Mouse (Mus musculus): ENCODE results near the gene Grin2d. TPM values are rescaled to one million over a fixed set of nuclear protein-coding genes. Genes with fewer than 3 reads are reported as not detected.

Gene Grin2d
- polyA plus RNA-seq, 1 experiment from 2014 or later = 0.64 TPM

DNA sequence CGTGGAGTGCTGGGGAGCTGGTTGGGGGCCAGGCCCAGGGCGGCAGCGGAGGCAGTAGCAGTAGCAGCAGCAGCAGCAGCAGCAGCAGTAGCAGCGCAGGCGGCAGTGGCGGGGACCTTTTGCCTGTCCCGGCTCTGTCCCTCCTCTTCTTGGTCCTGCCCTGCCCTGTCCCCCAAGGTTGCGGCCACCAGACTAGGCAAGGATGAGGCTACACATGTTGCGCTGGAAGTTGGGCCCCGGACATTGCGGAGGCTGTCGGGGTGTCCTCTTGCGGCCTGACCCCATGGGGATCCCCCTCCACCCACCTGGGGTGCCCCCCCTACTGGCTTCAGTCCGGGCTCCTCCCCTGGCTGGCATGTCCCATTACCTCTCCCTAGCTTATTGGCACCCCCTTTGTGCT is 8.4 kb downstream of the Grin2d start:
- no peak overlapping the region for H3K27ac ChIP-seq
- ATAC-seq (ENCODE audit: insufficient number of reproducible peaks, insufficient read depth, low FRiP score, low TSS enrichment) = no peak
- no peaks in the 10 kb centered on the region for H3K9me3 ChIP-seq
- H3K36me3 ChIP-seq = peaks cover 7% of the 10 kb centered on the region
- H3K4me2 ChIP-seq (replicated peaks) = peak overlapping the region; percentile 65
- WGBS = 1% methylated on average over 14 of the region's 14 CpGs
- H3K4me1 ChIP-seq = peaks cover 50% of the 10 kb centered on the region
- H3K27me3 ChIP-seq = peaks cover 56% of the 10 kb centered on the region
- H3K4me3 ChIP-seq = peak overlapping the region; percentile 32
- H3K9ac ChIP-seq = peak overlapping the region; percentile 10

DNA sequence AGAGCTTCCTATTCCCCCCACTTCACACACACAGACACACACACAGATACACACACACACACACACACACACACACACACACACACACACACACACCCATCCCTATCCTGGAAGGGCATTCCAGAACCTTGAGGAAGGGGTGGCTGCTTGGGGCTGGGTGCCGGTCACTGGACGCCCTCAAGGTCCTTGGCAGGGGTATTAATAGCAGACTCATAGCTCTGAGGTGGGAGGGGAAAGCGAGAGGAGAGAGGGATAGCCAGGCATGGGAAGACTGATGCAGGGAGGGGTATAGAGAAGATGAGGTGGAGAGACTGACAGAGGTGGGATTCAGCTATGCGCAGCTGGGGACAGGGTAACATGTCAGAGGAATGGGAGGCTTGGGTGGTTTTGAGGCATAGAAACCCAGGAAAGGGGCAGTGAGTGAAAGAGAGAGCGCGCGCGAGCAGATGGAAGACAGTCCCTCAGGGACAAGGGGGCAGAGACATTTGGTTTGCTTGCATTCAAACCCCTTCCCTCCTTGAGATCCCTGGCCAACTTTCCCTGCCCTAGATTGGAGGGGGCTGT is 9.0 kb downstream of the Grin2d start:
- H3K4me2 ChIP-seq (replicated peaks) = peak overlapping the region; percentile 65
- H3K27me3 ChIP-seq = peaks cover 56% of the 10 kb centered on the region
- peak overlapping the region; percentile 20; the same call in 1 of the 2 replicates for H3K9ac ChIP-seq
- no peak for ATAC-seq (ENCODE audit: insufficient number of reproducible peaks, insufficient read depth, low FRiP score, low TSS enrichment)
- H3K27ac ChIP-seq = no peak overlapping the region
- H3K4me1 ChIP-seq = peaks cover 44% of the 10 kb centered on the region
- 0 out of 2 replicates have a peak, but pooled peaks cover 3% of the 10 kb centered on the region for H3K36me3 ChIP-seq
- 0 out of 2 replicates have a peak overlapping the region, but pooled peaks have one; percentile 32 for H3K4me3 ChIP-seq
- no peaks in the 10 kb centered on the region for H3K9me3 ChIP-seq
- WGBS = 16% methylated on average over 8 of the region's 8 CpGs

DNA sequence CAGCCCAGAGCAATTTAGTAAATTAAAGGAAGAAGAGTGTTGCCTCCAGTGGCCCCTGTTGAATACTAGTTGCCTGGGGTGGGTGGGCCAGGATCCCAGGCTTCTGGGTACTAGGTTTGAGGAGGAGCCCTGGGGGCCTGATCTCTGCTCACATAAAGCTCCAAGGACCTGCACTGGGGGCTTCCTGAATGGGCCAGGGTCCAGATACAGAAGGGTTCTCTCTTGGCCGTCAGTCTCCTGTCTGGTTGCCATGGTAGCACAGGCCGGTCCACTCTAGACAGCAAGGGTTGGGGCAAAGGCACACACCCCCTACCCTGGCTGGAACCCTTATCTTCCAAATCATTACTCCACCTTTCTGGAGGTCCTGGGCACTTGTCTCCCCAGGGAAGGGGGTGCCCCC is 10.3 kb downstream of the Grin2d start:
- H3K9ac ChIP-seq = no peak overlapping the region
- no peak overlapping the region for H3K27ac ChIP-seq
- 17% methylated on average over 2 of the region's 2 CpGs for WGBS
- peaks cover 37% of the 10 kb centered on the region for H3K4me1 ChIP-seq
- no peak for ATAC-seq (ENCODE audit: insufficient number of reproducible peaks, insufficient read depth, low FRiP score, low TSS enrichment)
- H3K9me3 ChIP-seq = no peaks in the 10 kb centered on the region
- H3K4me3 ChIP-seq = no peak overlapping the region
- H3K36me3 ChIP-seq = no peaks in the 10 kb centered on the region
- peaks cover 56% of the 10 kb centered on the region for H3K27me3 ChIP-seq
- H3K4me2 ChIP-seq (replicated peaks) = peak overlapping the region; percentile 83; the same call in 1 of the 2 replicates

DNA sequence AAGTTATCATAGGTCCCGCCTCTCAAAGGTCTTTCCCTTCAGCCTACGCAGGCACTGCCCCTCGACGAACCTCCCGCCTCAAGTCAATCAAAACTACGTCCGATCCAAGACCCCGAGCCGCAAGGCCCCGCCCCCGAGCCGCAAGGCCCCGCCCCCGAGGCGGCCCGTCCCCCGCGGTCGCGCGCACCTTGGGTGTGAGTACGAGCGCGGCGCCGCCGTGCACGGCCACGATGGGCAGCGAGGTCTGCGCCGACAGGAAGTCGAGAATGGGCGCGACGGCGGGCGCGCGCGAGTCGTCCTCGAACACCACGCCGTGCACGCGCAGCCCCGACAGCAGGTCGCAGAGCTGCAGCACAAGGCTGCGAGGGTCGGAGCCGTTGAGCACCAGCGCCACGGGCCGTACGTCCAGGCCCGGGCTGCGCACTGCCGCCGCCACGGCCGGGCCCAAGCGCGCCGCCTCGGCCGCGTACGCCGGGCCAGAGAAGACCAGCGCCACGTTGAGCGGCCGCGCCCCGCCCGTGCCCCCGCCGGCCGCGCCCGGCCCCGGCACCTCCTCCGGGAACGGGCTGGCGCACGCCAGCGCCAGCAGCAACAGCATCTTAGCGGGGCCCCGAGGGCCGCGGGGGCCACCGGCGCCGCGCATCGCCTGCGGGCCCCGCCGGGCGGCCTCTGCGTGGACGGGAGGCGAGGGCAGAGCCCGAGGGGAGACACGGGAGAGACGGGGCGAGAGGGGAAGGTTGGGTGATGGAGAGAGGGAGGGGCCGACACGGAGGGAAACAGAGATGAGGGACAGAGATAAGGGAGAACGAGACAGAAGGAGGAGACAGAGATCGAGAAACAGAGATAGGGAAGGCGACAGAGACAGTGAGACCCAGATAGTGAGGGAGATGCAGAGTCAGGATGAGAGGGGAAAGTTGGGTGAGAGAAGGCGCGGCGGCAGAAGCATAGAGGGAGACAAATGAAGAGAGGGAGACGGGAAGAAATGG is 12.0 kb downstream of the Grin2d start:
- peak overlapping the region; percentile 25; the same call in 1 of the 2 replicates for H3K27ac ChIP-seq
- peaks cover 37% of the 10 kb centered on the region for H3K4me1 ChIP-seq
- H3K4me3 ChIP-seq = peak overlapping the region; percentile 69
- WGBS = under 1% methylated on average over 110 of the region's 117 CpGs
- H3K9ac ChIP-seq = peak overlapping the region; percentile 82
- 0 out of 2 replicates have a peak, but pooled peaks have one; percentile 22 for ATAC-seq (ENCODE audit: insufficient number of reproducible peaks, insufficient read depth, low FRiP score, low TSS enrichment)
- peak overlapping the region; percentile 83 for H3K4me2 ChIP-seq (replicated peaks)
- H3K9me3 ChIP-seq = no peaks in the 10 kb centered on the region
- peaks cover 54% of the 10 kb centered on the region for H3K27me3 ChIP-seq
- H3K36me3 ChIP-seq = no peaks in the 10 kb centered on the region

DNA sequence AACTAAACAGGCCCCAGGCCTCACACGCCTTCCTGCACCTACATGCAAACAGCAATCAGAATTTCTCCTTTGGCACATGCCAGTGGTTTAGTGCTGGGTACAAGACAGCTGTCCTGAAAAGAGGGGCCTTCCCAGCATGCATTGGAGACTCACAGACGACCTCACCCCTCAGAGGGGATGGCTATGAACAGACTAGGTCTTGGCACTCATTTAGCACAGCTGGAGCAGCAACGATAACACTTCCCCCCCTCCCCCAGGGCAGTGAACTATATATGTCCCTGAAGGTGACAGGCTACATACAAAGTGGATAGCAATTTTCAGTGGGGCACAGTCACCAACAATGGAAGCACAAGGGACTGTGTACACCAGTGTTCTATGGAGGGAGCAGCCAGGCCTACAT is 13.7 kb downstream of the Grin2d start:
- no peaks in the 10 kb centered on the region for H3K36me3 ChIP-seq
- H3K4me2 ChIP-seq (replicated peaks) = no peak overlapping the region
- peaks cover 22% of the 10 kb centered on the region for H3K4me1 ChIP-seq
- no peak overlapping the region for H3K9ac ChIP-seq
- H3K27ac ChIP-seq = no peak overlapping the region
- no peak for ATAC-seq (ENCODE audit: insufficient number of reproducible peaks, insufficient read depth, low FRiP score, low TSS enrichment)
- H3K9me3 ChIP-seq = no peaks in the 10 kb centered on the region
- no peak overlapping the region for H3K4me3 ChIP-seq
- H3K27me3 ChIP-seq = peaks cover 46% of the 10 kb centered on the region
- WGBS = 62% methylated on average over 3 of the region's 3 CpGs

DNA sequence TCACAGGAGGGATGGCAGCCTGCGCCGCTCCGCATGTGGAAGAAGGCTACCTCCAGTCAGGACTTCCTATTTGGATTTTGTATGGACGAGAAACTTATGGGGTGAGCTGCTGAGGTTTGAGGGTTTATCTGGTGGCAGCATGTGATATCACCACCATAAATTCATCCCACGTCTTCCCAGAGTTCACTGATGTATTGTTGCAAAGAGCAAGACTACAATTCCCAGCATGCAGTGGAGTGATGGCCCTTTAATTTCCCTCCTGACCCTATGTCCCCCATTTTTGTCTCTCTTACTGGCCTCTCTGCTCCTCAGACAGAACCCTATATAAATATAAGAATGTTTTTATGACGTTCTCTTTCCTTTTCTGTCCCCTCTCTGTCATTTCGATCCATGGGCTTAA is 15.4 kb downstream of the Grin2d start:
- no peak for ATAC-seq (ENCODE audit: insufficient number of reproducible peaks, insufficient read depth, low FRiP score, low TSS enrichment)
- no peak overlapping the region for H3K9ac ChIP-seq

DNA sequence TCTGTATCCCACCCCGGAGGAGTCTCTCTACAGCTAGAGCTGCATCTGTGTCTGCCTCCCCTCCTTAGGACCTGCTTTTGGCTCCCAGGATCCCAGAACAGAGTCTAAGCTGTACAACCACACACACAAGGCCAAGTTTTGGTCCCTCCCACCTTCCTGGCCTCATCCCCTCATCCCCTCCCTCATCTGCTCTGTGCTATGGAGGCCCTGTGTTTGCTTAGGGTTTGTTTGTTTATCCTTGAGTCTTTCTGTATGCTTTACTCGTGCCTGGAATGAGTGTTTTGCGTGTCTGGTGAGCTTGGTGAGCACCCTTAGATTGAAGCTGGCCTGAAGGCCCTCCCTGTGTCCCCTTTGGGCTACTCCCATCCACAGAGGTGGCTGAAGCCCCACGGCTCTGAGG is 19.2 kb downstream of the Grin2d start:
- WGBS = 58% methylated on average over 4 of the region's 4 CpGs
- peaks cover 50% of the 10 kb centered on the region for H3K27me3 ChIP-seq
- no peak overlapping the region for H3K27ac ChIP-seq

More for the DNA sequence above, 15.4 kb downstream of the Grin2d start:
- Histone ChIP-seq H3K9me3 (no peaks in the 10 kb centered on the region), H3K4me3 (no peak overlapping the region), H3K27ac (no peak overlapping the region), H3K36me3 (no peaks in the 10 kb centered on the region), H3K4me1 (peaks cover 14% of the 10 kb centered on the region; the same call in 1 of the 2 replicates), H3K4me2 (replicated peaks) (no peak overlapping the region), H3K27me3 (peaks cover 43% of the 10 kb centered on the region)
- WGBS = 84% methylated on average over 7 of the region's 7 CpGs

DNA sequence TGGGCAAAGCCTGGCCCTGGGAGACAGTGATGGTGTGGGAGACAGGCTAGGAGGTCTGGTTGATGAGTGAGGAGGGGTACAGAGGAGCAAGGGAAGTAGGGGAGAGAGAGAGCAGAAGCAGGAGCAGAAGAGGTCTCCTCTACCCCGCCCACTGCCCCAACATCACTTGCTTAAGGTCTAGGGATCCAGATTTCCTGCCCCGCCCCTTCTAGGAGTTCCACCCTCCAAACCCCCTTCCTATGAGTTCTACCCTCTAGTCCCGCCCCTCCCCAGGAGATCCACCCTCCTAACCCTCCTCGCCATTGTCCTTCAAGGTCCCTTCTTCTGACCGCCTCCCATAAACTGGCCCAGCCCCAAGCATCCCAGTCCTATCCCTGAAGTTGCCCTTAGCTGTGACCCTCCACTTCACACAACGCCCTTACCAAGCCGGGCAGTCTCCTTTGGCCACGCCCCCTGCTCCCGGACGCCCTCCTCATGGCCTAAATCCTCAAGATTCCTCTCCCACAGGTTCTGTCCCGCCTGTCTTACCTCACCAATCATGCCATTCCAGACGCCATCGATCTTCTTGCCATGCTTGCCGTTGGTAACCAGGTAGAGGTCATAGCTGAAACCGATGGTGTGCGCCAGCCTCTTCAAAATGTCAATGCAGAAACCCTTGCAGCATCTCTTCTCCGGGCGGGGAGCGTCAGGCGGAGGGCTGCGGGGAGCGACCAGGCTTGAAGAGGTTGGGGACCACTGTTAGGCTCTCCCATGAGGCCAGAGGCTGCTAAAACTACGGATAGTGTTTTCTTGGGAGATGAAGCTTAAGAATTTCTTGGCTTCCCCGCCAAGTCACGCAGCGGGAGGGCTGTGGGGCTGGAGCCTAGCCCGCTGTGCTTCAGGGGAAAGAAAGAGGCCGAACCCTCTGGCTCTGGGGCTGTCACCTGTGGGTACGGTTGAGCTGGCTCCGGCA is 21.0 kb downstream of the Grin2d start:
- Histone ChIP-seq H3K4me2 (replicated peaks) (peak overlapping the region; percentile 59), H3K36me3 (no peaks in the 10 kb centered on the region), H3K4me3 (peak overlapping the region; percentile 35), H3K9me3 (no peaks in the 10 kb centered on the region), H3K27me3 (peaks cover 49% of the 10 kb centered on the region), H3K9ac (0 out of 2 replicates have a peak overlapping the region, but pooled peaks have one; percentile 42), H3K4me1 (peaks cover 14% of the 10 kb centered on the region; the same call in 1 of the 2 replicates), H3K27ac (no peak overlapping the region)
- ATAC-seq (ENCODE audit: insufficient number of reproducible peaks, insufficient read depth, low FRiP score, low TSS enrichment) = 0 out of 2 replicates have a peak, but pooled peaks have one; percentile 12
- 1% methylated on average over 30 of the region's 30 CpGs for WGBS

More for the DNA sequence above, 19.2 kb downstream of the Grin2d start:
- Histone ChIP-seq H3K4me2 (replicated peaks) (no peak overlapping the region), H3K9ac (no peak overlapping the region), H3K4me3 (no peak overlapping the region), H3K36me3 (no peaks in the 10 kb centered on the region), H3K4me1 (peaks cover 14% of the 10 kb centered on the region; the same call in 1 of the 2 replicates), H3K9me3 (no peaks in the 10 kb centered on the region)
- no peak for ATAC-seq (ENCODE audit: insufficient number of reproducible peaks, insufficient read depth, low FRiP score, low TSS enrichment)

DNA sequence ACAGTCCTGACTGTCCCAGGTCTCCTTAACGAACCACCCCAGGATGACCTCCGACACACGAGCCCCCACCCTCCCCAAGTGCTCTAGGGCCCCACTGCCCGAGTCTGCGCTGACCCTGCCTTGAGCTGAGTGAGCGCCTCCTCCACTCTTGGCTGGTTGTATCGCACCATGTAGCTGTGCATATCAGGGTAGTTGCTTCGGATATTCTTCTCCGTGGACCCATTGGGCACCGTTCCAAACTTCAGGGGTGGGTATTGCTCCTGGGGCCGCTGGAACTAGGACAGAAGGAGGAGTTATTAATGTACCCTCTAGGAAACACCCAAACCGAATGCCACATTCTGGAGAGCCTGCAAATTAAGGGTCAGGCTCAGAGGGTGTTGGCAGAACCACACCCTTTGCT is 25.1 kb downstream of the Grin2d start:
- H3K9ac ChIP-seq = no peak overlapping the region
- ATAC-seq (ENCODE audit: insufficient number of reproducible peaks, insufficient read depth, low FRiP score, low TSS enrichment) = no peak
- peaks cover 13% of the 10 kb centered on the region; the same call in 1 of the 2 replicates for H3K4me1 ChIP-seq
- no peaks in the 10 kb centered on the region for H3K36me3 ChIP-seq
- WGBS = 83% methylated on average over 12 of the region's 12 CpGs
- no peak overlapping the region for H3K4me2 ChIP-seq (replicated peaks)
- peaks cover 31% of the 10 kb centered on the region for H3K27me3 ChIP-seq
- no peak overlapping the region for H3K27ac ChIP-seq
- no peak overlapping the region for H3K4me3 ChIP-seq
- H3K9me3 ChIP-seq = no peaks in the 10 kb centered on the region

DNA sequence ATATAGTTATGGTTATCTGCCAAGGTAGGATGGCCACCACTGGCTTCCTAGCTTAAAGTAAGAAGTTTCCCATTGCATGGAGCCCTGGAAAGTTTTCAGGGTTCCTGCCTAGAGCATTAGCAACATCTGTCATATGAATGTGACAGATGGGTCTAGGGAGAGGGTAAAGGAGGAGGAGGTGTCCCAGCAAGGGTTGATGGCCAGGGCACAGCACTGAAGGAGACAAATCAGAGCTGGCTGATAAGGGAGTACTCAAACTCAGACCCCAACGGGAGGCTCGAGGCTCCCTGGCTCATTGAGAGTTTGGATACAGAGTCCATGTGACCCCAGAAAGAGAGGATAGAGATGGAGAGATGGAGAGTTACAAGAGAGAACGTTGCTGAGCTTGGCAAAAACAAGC is 27.5 kb downstream of the Grin2d start:
- Histone ChIP-seq H3K4me3 (no peak overlapping the region), H3K9me3 (no peaks in the 10 kb centered on the region), H3K36me3 (no peaks in the 10 kb centered on the region), H3K4me2 (replicated peaks) (no peak overlapping the region), H3K9ac (no peak overlapping the region), H3K4me1 (no peaks in the 10 kb centered on the region), H3K27me3 (peaks cover 11% of the 10 kb centered on the region; the same call in 1 of the 2 replicates), H3K27ac (no peak overlapping the region)
- 80% methylated on average over 3 of the region's 3 CpGs for WGBS
- no peak for ATAC-seq (ENCODE audit: insufficient number of reproducible peaks, insufficient read depth, low FRiP score, low TSS enrichment)
